In the genomic region with DNA sequence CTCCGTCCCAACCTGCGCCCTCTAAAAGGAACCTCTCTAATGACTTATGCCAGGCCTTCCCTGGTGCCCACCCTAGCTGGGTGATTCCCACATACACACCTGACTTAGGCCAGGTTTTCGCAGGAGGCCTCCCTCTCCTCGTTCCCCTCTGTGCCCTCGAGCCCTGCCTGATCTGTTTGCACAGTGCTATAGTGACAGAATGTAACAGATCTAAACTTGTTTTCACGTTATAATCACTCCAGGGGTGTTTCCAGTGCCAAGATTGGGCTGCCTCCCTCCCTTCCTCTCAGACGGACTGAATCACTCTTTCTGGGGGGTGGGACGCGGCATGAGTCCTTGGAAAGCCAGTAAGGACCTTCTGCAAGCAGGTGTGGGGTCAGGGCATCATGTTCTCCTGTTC, we compare ENCODE assay signal across 28 mouse cellular contexts.
DNase-seq lines count a peak whose midpoint lies in the region; ATAC-seq lines count a peak whose summit lies in the region.
"Had no signal": no experiment of that assay in that cellular context is flagged by ENCODE, and none has a peak within 500 bp of the region (broad histone marks: within the 10 kb centered on the region; RNA-seq: fewer than 3 reads in every experiment).

No protein-coding gene starts in this region.

- peak overlapping the region; percentile 71 for H3K27ac ChIP-seq in lung, embryonic 15.5 days
- H3K27ac ChIP-seq in stomach, embryonic 16.5 days (ENCODE audit: low read length) = peak overlapping the region; percentile 58
- no peak overlapping the region for H3K27ac ChIP-seq in forebrain, embryonic 15.5 days (replicated peaks)
- H3K27ac ChIP-seq: forebrain, embryonic 13.5 days; heart, adult 2 months; kidney, embryonic 15.5 days; left cerebral cortex, adult 2 months; liver, embryonic 13.5 days; midbrain, embryonic 10.5 days had no signal

- H3K9ac ChIP-seq in lung, embryonic 15.5 days = no peak overlapping the region
- no peak overlapping the region; the same call in 1 of the 2 replicates for H3K9ac ChIP-seq in stomach, embryonic 16.5 days (ENCODE audit: low read length)
- no peak overlapping the region for H3K9ac ChIP-seq in forebrain, embryonic 15.5 days (replicated peaks)
- H3K9ac ChIP-seq: forebrain, embryonic 13.5 days; heart, embryonic 12.5 days; hindbrain, embryonic 13.5 days; kidney, embryonic 15.5 days; liver, embryonic 13.5 days had no signal

- peak overlapping the region; percentile 25 for H3K4me2 ChIP-seq in lung, embryonic 15.5 days
- H3K4me2 ChIP-seq in stomach, embryonic 16.5 days (ENCODE audit: low read depth, low read length) = no peak overlapping the region
- no peak overlapping the region for H3K4me2 ChIP-seq in forebrain, embryonic 15.5 days (replicated peaks)
- H3K4me2 ChIP-seq: forebrain, embryonic 13.5 days; heart, embryonic 12.5 days; hindbrain, embryonic 13.5 days; kidney, embryonic 15.5 days; liver, embryonic 13.5 days had no signal

- no peak overlapping the region for H3K4me3 ChIP-seq in lung, embryonic 15.5 days
- H3K4me3 ChIP-seq in stomach, embryonic 16.5 days (replicated peaks; ENCODE audit: low read length) = no peak overlapping the region
- no peak overlapping the region for H3K4me3 ChIP-seq in forebrain, embryonic 15.5 days
- H3K4me3 ChIP-seq: forebrain, embryonic 13.5 days; heart, adult 2 months; heart, embryonic 12.5 days; hindbrain, embryonic 13.5 days; kidney, embryonic 15.5 days; layer of hippocampus, adult 2 months; left cerebral cortex, adult 2 months; liver, embryonic 13.5 days; midbrain, embryonic 10.5 days had no signal

- no peak for ATAC-seq in lung, embryonic 15.5 days (ENCODE audit: borderline replicate concordance, extremely low read depth, low FRiP score, low TSS enrichment)
- ATAC-seq in stomach, embryonic 16.5 days (ENCODE audit: insufficient read depth, low FRiP score) = peak; percentile 23; the same call in 1 of the 2 replicates
- ATAC-seq in forebrain, embryonic 15.5 days (replicated peaks) = no peak
- ATAC-seq: forebrain, embryonic 13.5 days; midbrain, embryonic 16.5 days had no signal

- 57% methylated on average over 9 of the region's 9 CpGs for WGBS in lung, embryonic 15.5 days
- 59% methylated on average over 9 of the region's 9 CpGs for WGBS in stomach, embryonic 16.5 days
- WGBS in forebrain, embryonic 15.5 days = 65% methylated on average over 9 of the region's 9 CpGs

- no peaks in the 10 kb centered on the region for H3K36me3 ChIP-seq in lung, embryonic 15.5 days
- H3K36me3 ChIP-seq in stomach, embryonic 16.5 days (ENCODE audit: control insufficient read depth, insufficient read depth, low read length) = no peaks in the 10 kb centered on the region
- no peaks in the 10 kb centered on the region for H3K36me3 ChIP-seq in forebrain, embryonic 15.5 days
- H3K36me3 ChIP-seq: G1E; heart, embryonic 12.5 days; hindbrain, embryonic 13.5 days; kidney, embryonic 15.5 days; liver, embryonic 13.5 days had no signal

- DNase-seq in heart, adult 11 months = peak; percentile 87
- DNase-seq in heart, adult 18-20 months = no peak
- DNase-seq in lung, postnatal 14 days = no peak
- peak; percentile 56 for DNase-seq in urinary bladder, postnatal 14 days (ENCODE audit: low spot score)
- no peak for DNase-seq in urinary bladder, adult 2 months (ENCODE audit: low spot score)
- DNase-seq: adrenal gland, adult 8-10 months; cerebellum, adult 11 months; cerebellum, adult 9-10 months; embryo, embryonic 11 days; gastrocnemius, postnatal 25 days; heart, adult 2 months; heart, postnatal 4 days; kidney, adult 11 months; liver, embryonic 13.5 days; right cerebral cortex, postnatal 25 days; thymus, postnatal 14 days had no signal

- no peaks in the 10 kb centered on the region for H3K27me3 ChIP-seq in lung, embryonic 15.5 days
- H3K27me3 ChIP-seq in stomach, embryonic 16.5 days (ENCODE audit: control insufficient read depth, insufficient read depth, low read length) = no peaks in the 10 kb centered on the region
- H3K27me3 ChIP-seq in forebrain, embryonic 15.5 days = no peaks in the 10 kb centered on the region
- H3K27me3 ChIP-seq: forebrain, embryonic 13.5 days; heart, embryonic 12.5 days; hindbrain, embryonic 13.5 days; kidney, embryonic 15.5 days; liver, embryonic 13.5 days had no signal

- H3K9me3 ChIP-seq in lung, embryonic 15.5 days = no peaks in the 10 kb centered on the region
- no peaks in the 10 kb centered on the region for H3K9me3 ChIP-seq in stomach, embryonic 16.5 days (replicated peaks; ENCODE audit: control insufficient read depth, low read length)
- H3K9me3 ChIP-seq in forebrain, embryonic 15.5 days = no peaks in the 10 kb centered on the region
- H3K9me3 ChIP-seq: forebrain, embryonic 13.5 days; heart, embryonic 12.5 days; hindbrain, embryonic 13.5 days; kidney, embryonic 15.5 days; liver, embryonic 13.5 days; midbrain, embryonic 10.5 days had no signal

- H3K4me1 ChIP-seq in lung, embryonic 15.5 days = peaks cover 54% of the 10 kb centered on the region
- peaks cover 45% of the 10 kb centered on the region for H3K4me1 ChIP-seq in stomach, embryonic 16.5 days (ENCODE audit: control insufficient read depth, insufficient read depth, low read length)
- peaks cover 38% of the 10 kb centered on the region for H3K4me1 ChIP-seq in forebrain, embryonic 15.5 days

Comparison
In these comparisons a context has a peak if more than half of its experiments do, and no peak if none do; other contexts are left out.
1. DNase-seq: peak in heart, adult 11 months (single experiment) and urinary bladder, postnatal 14 days (single experiment); none in heart, adult 18-20 months (0 of 2), lung, postnatal 14 days (single experiment) and urinary bladder, adult 2 months (single experiment).